Mouse (Mus musculus) stomach, postnatal 0 days (tissue): Measurements from ENCODE around the gene Psapl1.

Experiments
- CTCF ChIP-seq: IDR thresholded peaks from 2 replicates; pipeline ENCODE4 v1.5.1; 2016; ENCODE audit warnings: antibody characterized with exemption, low read depth, mild to moderate bottlenecking, moderate library complexity
- EP300 ChIP-seq: optimal IDR thresholded peaks from 2 replicates; pipeline ENCODE3; 2016; ENCODE audit warnings: antibody characterized with exemption

- TF ChIP-seq CTCF (no peak), EP300 (no peak)
These were observed 24.9 kb downstream of the Psapl1 start for GRCm38 (mm10) chr5:36228405-36229370.
